Mouse (Mus musculus): ENCODE measurements around the gene 4931428F04Rik. TPM values are rescaled to one million over a fixed set of nuclear protein-coding genes. Genes with fewer than 3 reads are reported as not detected.

4931428F04Rik gene
- total RNA-seq, 2 experiments from 2014 or later = 1.8 to 2.0 TPM

- no peak for DNase-seq (ENCODE audit: low spot score)
- intact Hi-C loops (cut with DNase I) = loop anchor here (10.0 kb wide), 1 partner anchor 614 kb away; no protein-coding TSS in a partner anchor
Measured at GRCm38 (mm10) chr8:105268342-105269074, 21.2 kb downstream of the 4931428F04Rik start.

GRCm38 (mm10) chr8:105266775-105267174 is 22.9 kb downstream of the 4931428F04Rik start:
- intact Hi-C loops (cut with DNase I) = loop anchor here (10.0 kb wide), 1 partner anchor 612 kb away; no protein-coding TSS in a partner anchor
- no peak for DNase-seq (ENCODE audit: low spot score)

GRCm38 (mm10) chr8:105265128-105265527 is 24.5 kb downstream of the 4931428F04Rik start:
- no peak for DNase-seq (ENCODE audit: low spot score)

GRCm38 (mm10) chr8:105264024-105264982 is 25.4 kb downstream of the 4931428F04Rik start, which contains the start of the genes Tradd and Fbxl8:
TSS of gene Tradd (minus strand) at chr8:105264609.
TSS of gene Fbxl8 (plus strand) at chr8:105264648.
- intact Hi-C loops (cut with DNase I) = loop anchor here (2.0 to 10.0 kb wide), 2 partner anchors 24 to 610 kb away; partner anchors contain the start of gene 4931428F04Rik
- DNase-seq (ENCODE audit: low spot score) = peak; percentile 67

More at GRCm38 (mm10) chr8:105265128-105265527, 24.5 kb downstream of the 4931428F04Rik start:
- intact Hi-C loops (cut with DNase I) = loop anchor here (2.0 to 10.0 kb wide), 2 partner anchors 24 to 610 kb away; partner anchors contain the start of gene 4931428F04Rik

- no peak for DNase-seq (ENCODE audit: low spot score)
- intact Hi-C loops (cut with DNase I) = loop anchor here (10.0 kb wide), 1 partner anchor 609 kb away; no protein-coding TSS in a partner anchor
Measured at GRCm38 (mm10) chr8:105263244-105263912, 26.3 kb downstream of the 4931428F04Rik start.

- DNase-seq (ENCODE audit: low spot score) = no peak
- intact Hi-C loops (cut with DNase I) = loop anchor here (10.0 kb wide), 1 partner anchor 607 kb away; no protein-coding TSS in a partner anchor
Measured at GRCm38 (mm10) chr8:105261326-105261980, 28.2 kb downstream of the 4931428F04Rik start.

GRCm38 (mm10) chr8:105260371-105261099 is 29.1 kb downstream of the 4931428F04Rik start:
- intact Hi-C loops (cut with DNase I) = loop anchor here (10.0 kb wide), 1 partner anchor 606 kb away; no protein-coding TSS in a partner anchor

GRCm38 (mm10) chr8:105259721-105260320 is 29.8 kb downstream of the 4931428F04Rik start:
- intact Hi-C loops (cut with DNase I) = loop anchor here (10.0 kb wide), 1 partner anchor 605 kb away; no protein-coding TSS in a partner anchor
- DNase-seq (ENCODE audit: low spot score) = no peak

More at GRCm38 (mm10) chr8:105260371-105261099, 29.1 kb downstream of the 4931428F04Rik start:
- DNase-seq (ENCODE audit: low spot score) = no peak

- no peak for DNase-seq (ENCODE audit: low spot score)
- intact Hi-C loops (cut with DNase I) = no loop called here
Measured at GRCm38 (mm10) chr8:105258911-105259720, 30.5 kb downstream of the 4931428F04Rik start.

GRCm38 (mm10) chr8:105257318-105258114 is 32.1 kb downstream of the 4931428F04Rik start:
- DNase-seq (ENCODE audit: low spot score) = no peak
- intact Hi-C loops (cut with DNase I) = no loop called here

- intact Hi-C loops (cut with DNase I) = loop anchor here (5.0 kb wide), 1 partner anchor 37 kb away; no protein-coding TSS in a partner anchor
- DNase-seq (ENCODE audit: low spot score) = peak; percentile 81
Measured at GRCm38 (mm10) chr8:105254966-105255350, 34.7 kb downstream of the 4931428F04Rik start, which contains the start of gene B3gnt9. TSS of gene B3gnt9 (minus strand) at chr8:105255153.

GRCm38 (mm10) chr8:105254152-105254965 is 35.3 kb downstream of the 4931428F04Rik start:
- DNase-seq (ENCODE audit: low spot score) = peak; percentile 73
- intact Hi-C loops (cut with DNase I) = loop anchor here (5.0 kb wide), 1 partner anchor 38 kb away; no protein-coding TSS in a partner anchor

- intact Hi-C loops (cut with DNase I) = loop anchor here (5.0 kb wide), 1 partner anchor 39 kb away; no protein-coding TSS in a partner anchor
- no peak for DNase-seq (ENCODE audit: low spot score)
Measured at GRCm38 (mm10) chr8:105253766-105254151, 35.9 kb downstream of the 4931428F04Rik start.

GRCm38 (mm10) chr8:105252680-105253537 is 36.8 kb downstream of the 4931428F04Rik start:
- no peak for DNase-seq (ENCODE audit: low spot score)
- intact Hi-C loops (cut with DNase I) = loop anchor here (5.0 kb wide), 1 partner anchor 39 kb away; no protein-coding TSS in a partner anchor
